Mouse (Mus musculus) neural tube, embryonic 11.5 days (tissue): ENCODE results near the gene A530032D15Rik. TPM values are rescaled to one million over a fixed set of nuclear protein-coding genes. Genes with fewer than 3 reads are reported as not detected.
"Not testable (repeated sequence)": the region's sequence is repeated elsewhere in the genome, so short reads cannot be mapped to it uniquely, and the experiment has no call there.

Experiments used
- ATAC-seq: fragments of 200-750 bp; cut with Nextera tagmentation; 2 replicates; pipeline ENCODE4 v1.8.0; 2017; ENCODE audit warnings: moderate number of reproducible peaks, mild to moderate bottlenecking, moderate TSS enrichment, moderate library complexity; ENCODE audit not compliant: insufficient read depth, low FRiP score, low TSS enrichment
- DNase-seq: peaks from one replicate; pipeline ENCODE4 v3.0.0-alpha.2; 2015; ENCODE audit warnings: low spot score
- H3K27ac ChIP-seq: fragments of 300-500 bp; sonication (generic); 2 replicates; pipeline ENCODE4 v1.5.1; 2014; ENCODE audit warnings: low read depth, mild to moderate bottlenecking, low read length
- H3K27me3 ChIP-seq: fragments of 300-500 bp; sonication (generic); 2 replicates; pipeline ENCODE4 v1.6.1; 2014; ENCODE audit warnings: mild to moderate bottlenecking, low read length, mixed read lengths; ENCODE audit not compliant: control insufficient read depth, insufficient read depth
- H3K36me3 ChIP-seq: fragments of 300-500 bp; sonication (generic); 2 replicates; pipeline ENCODE4 v1.6.1; 2014; ENCODE audit warnings: mild to moderate bottlenecking, low read length, moderate library complexity, mixed read lengths; ENCODE audit not compliant: control insufficient read depth, insufficient read depth
- H3K4me1 ChIP-seq: fragments of 300-500 bp; sonication (generic); 2 replicates; pipeline ENCODE4 v1.6.1; 2014; ENCODE audit warnings: low read length, mixed read lengths; ENCODE audit not compliant: control insufficient read depth, insufficient read depth
- H3K4me2 ChIP-seq: fragments of 300-500 bp; sonication (generic); 2 replicates; pipeline ENCODE4 v1.6.1; 2014; ENCODE audit warnings: low read depth, mild to moderate bottlenecking, moderate library complexity
- H3K4me3 ChIP-seq: fragments of 300-500 bp; sonication (generic); 2 replicates; pipeline ENCODE4 v1.5.1; 2014; ENCODE audit warnings: low read depth, low read length
- H3K9ac ChIP-seq: fragments of 300-500 bp; sonication (generic); 2 replicates; pipeline ENCODE4 v1.6.1; 2014; ENCODE audit warnings: mild to moderate bottlenecking, low read length
- H3K9me3 ChIP-seq: fragments of 300-500 bp; sonication (generic); 2 replicates; pipeline ENCODE4 v1.6.1; 2016; ENCODE audit warnings: low read length; ENCODE audit not compliant: control insufficient read depth
- WGBS: fragments of 180-500 bp; shearing (Covaris S2); extraction: QIAGEN DNeasy Blood & Tissue Kit; methylation state at CpG from one replicate; pipeline ENCODE4 v1.1.7; 2014; 5-methylcytosine and 5-hydroxymethylcytosine counted together
- polyA plus RNA-seq: library from polyadenylated mRNA; unstranded; fragments of >200 nt; fragmentation: Nextera tagmentation; extraction: Ambion mirVana; gene quantifications from 2 replicates; pipeline ENCODE4 v1.2.1, GENCODE M21; 2014

Gene A530032D15Rik
- polyA plus RNA-seq, 1 experiment from 2014 or later: not detected

DNA sequence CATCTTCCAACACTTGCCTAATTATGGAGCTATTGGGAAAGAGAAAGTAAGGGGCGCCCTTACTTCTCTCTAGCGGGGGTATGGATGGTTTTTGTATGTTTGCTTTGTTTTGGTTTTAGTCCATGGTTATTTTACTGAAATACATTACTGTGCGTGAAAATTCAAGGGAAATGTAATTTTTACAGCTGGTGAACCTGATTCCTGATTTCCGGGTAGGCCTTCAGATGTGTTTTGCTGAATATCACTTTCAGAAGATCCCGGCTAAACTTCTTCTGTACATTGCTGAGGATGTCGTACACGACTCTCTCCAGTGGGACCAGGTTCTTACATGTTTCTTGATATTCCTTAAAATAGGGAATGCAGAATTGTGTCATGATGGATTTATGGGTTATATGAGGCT, 2.6 kb upstream of the A530032D15Rik start:
- not testable (repeated sequence) for H3K4me1 ChIP-seq, DNase-seq, H3K9me3 ChIP-seq, H3K4me2 ChIP-seq, ATAC-seq, H3K9ac ChIP-seq, H3K4me3 ChIP-seq, H3K27me3 ChIP-seq, H3K27ac ChIP-seq, H3K36me3 ChIP-seq
- WGBS: 93% methylated on average over 7 of the region's 7 CpGs

DNA sequence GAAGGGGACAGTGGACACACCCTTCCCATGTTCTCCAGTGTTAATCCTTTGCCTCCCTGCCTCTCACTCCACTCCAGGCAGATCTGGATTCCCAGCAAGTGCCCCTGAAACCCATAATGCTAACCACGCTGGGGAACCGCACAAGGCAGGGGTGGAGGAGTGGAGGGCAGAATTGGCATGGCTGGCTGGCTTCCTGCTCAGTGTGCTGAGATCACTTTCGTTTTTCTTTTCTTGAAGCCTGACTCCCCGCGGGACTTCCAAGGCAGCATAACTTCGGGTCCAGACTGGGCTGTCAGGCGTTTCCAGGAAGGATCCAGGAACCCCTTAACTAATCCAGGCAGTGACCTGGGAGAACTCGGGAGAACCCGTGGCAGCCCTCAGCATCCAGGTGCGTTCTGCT, 1.9 kb upstream of the A530032D15Rik start:
- not testable (repeated sequence) for DNase-seq, H3K9ac ChIP-seq, H3K4me2 ChIP-seq, H3K27me3 ChIP-seq, ATAC-seq, H3K9me3 ChIP-seq, H3K4me3 ChIP-seq, H3K27ac ChIP-seq, H3K4me1 ChIP-seq, H3K36me3 ChIP-seq
- 72% methylated on average over 9 of the region's 10 CpGs for WGBS

DNA sequence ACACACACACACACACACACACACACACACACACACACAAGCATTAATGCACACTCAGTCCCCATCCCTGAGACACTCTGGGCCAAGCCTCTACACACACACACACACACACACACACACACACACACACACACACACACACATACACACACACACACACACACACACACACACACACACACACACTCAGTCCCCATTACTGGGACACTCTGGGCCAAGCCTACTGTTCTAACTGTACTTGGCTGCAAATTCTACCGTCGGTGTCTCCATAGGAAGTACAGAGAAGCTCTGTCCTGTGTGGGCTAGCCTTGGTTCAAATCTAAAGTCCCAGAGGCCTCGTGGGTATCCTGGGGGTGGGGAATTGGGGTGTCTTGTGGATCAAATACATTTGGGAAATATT, 1.2 kb upstream of the A530032D15Rik start:
- not testable (repeated sequence) for H3K9ac ChIP-seq, ATAC-seq
- 85% methylated on average over 2 of the region's 3 CpGs for WGBS

DNA sequence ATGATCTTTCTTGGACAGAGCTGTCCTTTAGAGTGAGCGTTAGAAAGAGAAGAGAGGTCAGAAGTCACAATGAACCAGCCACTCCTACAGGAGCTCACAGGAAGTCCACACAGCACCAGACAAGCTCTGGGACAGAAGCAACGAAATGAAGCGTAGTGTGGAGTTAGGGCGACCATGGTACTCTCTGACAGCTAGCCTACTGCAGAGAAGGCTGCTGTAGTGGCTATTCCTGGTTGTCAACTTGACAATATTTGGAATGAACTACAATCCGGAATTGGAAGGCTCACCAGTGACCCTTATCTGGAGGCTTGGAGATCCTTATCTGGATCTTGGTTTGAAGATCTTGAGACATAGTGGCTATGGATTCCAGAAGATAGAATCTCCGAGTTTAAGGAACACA, 3.6 kb downstream of the A530032D15Rik start:
- H3K4me2 ChIP-seq, H3K4me1 ChIP-seq, H3K9me3 ChIP-seq, H3K27me3 ChIP-seq, H3K4me3 ChIP-seq, H3K9ac ChIP-seq, ATAC-seq, H3K36me3 ChIP-seq, H3K27ac ChIP-seq, DNase-seq: not testable (repeated sequence)
- WGBS: 79% methylated on average over 5 of the region's 6 CpGs

More for the DNA sequence above, 1.2 kb upstream of the A530032D15Rik start:
- DNase-seq, H3K4me1 ChIP-seq, H3K4me2 ChIP-seq, H3K4me3 ChIP-seq, H3K27ac ChIP-seq, H3K27me3 ChIP-seq, H3K9me3 ChIP-seq, H3K36me3 ChIP-seq: not testable (repeated sequence)

DNA sequence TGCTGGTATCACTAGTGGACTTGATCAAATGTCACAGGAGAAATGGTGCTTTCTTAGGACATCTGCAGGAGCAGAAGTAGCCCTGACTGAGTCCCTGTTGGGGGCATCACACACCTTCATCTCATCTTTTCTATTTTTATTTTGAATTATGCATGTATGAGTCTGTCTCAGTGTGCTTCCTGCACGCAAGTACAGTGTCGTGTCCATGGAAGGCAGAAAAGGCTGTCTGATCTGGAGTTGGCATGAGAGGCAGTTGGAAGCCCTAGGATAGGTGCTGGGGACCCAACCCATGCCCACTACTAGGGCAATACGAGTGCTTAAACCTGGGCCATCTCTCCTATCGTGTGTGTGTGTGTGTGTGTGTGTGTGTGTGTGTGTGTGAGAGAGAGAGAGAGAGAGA, 4.3 kb downstream of the A530032D15Rik start:
- not testable (repeated sequence) for H3K9ac ChIP-seq, ATAC-seq, H3K27ac ChIP-seq, H3K4me3 ChIP-seq, H3K27me3 ChIP-seq, H3K36me3 ChIP-seq, DNase-seq, H3K4me1 ChIP-seq, H3K9me3 ChIP-seq, H3K4me2 ChIP-seq
- WGBS: 81% methylated on average over 3 of the region's 4 CpGs

DNA sequence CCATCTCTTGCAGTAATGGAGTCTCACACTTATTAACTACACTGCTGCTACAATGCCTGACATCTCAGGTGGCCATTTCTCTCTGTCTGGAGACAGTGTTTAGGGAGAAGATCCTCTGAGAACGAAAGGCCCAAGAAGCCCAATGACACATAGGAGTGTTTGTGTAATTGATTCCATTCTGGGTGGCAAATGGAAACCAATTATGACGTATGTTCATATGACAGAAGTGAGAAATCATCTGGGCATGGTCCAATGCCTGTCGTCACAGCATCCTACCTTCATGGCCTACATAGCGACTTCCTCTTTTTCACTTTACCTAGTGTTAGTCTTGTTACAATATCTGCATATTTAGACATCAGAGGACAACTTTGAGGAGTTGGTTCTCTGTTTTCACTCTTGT, 7.9 kb downstream of the A530032D15Rik start:
- H3K9ac ChIP-seq, H3K9me3 ChIP-seq: not testable (repeated sequence)
- 87% methylated on average over 4 of the region's 4 CpGs for WGBS

DNA sequence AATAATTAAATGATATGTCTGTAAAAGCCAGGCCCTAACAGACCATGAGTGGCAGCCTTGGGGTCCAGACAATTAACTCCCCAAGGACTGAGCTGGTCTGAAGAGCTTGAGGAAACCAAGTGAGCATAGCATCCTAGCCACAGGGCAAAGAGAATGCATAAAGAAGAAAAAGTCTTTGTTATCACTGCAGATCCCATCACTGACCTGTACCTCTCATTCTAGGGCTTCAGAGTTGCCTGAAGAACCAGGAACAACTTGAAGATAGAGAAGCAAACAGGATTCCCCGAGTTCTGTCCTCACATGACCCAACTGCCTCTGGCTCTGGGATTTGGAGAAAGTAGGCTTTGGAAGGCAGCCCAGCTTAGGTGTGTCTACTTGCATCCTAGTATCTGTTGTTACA, 9.8 kb downstream of the A530032D15Rik start, which contains the start of gene Gm10553:
Gene Gm10553, plus strand, starts transcription at position 301 of the 400 bp plus-strand sequence.
- not testable (repeated sequence) for H3K4me3 ChIP-seq, H3K9me3 ChIP-seq, H3K4me1 ChIP-seq, H3K27me3 ChIP-seq, H3K9ac ChIP-seq, DNase-seq, ATAC-seq, H3K27ac ChIP-seq, H3K4me2 ChIP-seq, H3K36me3 ChIP-seq
- 57% methylated on average over 1 of the region's 1 CpGs for WGBS

More for the DNA sequence above, 7.9 kb downstream of the A530032D15Rik start:
- DNase-seq, H3K4me1 ChIP-seq, H3K4me3 ChIP-seq, H3K4me2 ChIP-seq, H3K27ac ChIP-seq, ATAC-seq, H3K36me3 ChIP-seq, H3K27me3 ChIP-seq: not testable (repeated sequence)

DNA sequence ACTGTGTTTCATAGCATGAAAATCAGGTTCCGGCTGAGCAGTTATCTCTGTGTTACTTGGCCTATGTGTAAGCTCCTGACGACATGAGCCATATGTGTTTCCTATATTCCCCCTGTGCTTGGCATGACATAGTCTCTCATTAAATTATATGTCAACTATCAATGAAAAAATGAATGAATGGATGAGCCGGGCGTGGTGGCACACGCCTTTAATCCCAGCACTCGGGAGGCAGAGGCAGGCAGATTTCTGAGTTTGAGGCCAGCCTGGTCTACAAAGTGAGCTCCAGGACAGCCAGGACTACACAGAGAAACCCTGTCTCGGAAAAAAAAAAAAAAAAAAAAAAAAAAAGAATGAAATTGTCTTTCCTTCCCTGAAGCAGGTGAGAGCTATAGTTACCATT, 10.6 kb downstream of the A530032D15Rik start:
- H3K4me2 ChIP-seq, ATAC-seq, H3K9ac ChIP-seq, H3K4me3 ChIP-seq, H3K27me3 ChIP-seq, H3K4me1 ChIP-seq, H3K36me3 ChIP-seq, H3K27ac ChIP-seq, H3K9me3 ChIP-seq, DNase-seq: not testable (repeated sequence)
- WGBS: 83% methylated on average over 6 of the region's 7 CpGs

DNA sequence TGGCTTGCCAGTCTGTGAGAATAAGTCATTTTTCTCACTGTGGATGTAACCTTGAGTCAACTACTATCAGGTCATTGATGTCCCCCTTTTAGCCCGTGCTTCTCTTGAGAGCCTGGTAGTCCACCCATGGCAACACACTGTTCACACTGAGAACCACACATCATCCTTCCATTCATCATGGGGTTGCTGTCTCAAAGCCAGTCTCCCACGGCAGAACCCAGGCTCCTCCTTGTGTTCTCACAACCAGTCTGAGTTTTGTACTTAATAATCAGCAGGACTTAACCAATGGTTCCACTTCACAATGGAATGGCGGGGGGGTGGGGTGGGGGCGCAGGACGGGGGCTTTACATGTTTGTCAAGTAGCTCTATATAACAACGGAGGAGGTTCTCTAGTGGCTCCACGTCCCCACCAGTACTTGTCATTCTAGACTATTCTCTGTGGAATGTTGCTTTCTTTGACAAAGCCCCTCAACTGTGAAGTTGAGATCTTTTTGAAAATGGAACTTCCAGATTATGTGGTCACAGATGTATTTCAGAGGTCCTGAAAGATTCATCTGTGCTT, 16.6 kb downstream of the A530032D15Rik start:
- H3K4me3 ChIP-seq, H3K9me3 ChIP-seq, H3K4me2 ChIP-seq, H3K4me1 ChIP-seq, H3K27me3 ChIP-seq, H3K9ac ChIP-seq, H3K36me3 ChIP-seq, H3K27ac ChIP-seq, DNase-seq, ATAC-seq: not testable (repeated sequence)
- 81% methylated on average over 6 of the region's 7 CpGs for WGBS
